Comparison of ENCODE assay signal across 22 mouse cellular contexts in genomic region chr7:75439570-75439969, GRCm38 (mm10). TPM values are rescaled to one million over a fixed set of nuclear protein-coding genes. Genes with fewer than 3 reads are reported as not detected.
A peak's percentile ranks its signal among the peaks of the same experiment; 100 is the strongest.
DNase-seq lines count a peak whose midpoint lies in the region; TF ChIP-seq lines count a peak whose summit lies in the region.
"Had no signal": no experiment of that assay in that cellular context is flagged by ENCODE, and none has a peak within 500 bp of the region (broad histone marks: within the 10 kb centered on the region; RNA-seq: fewer than 3 reads in every experiment).

No protein-coding gene starts in this region.

- no peak overlapping the region for H3K4me2 ChIP-seq in CH12.LX (ENCODE audit: insufficient read depth, low read depth, poor library complexity, severe bottlenecking)

- no peaks in the 10 kb centered on the region for H3K36me3 ChIP-seq in CH12.LX (replicated peaks in 1 of 2; ENCODE audit: control insufficient read depth in 1 of 2, insufficient read depth in 1 of 2, low read length in 1 of 2)
- H3K36me3 ChIP-seq in ES-E14 (ENCODE audit: control insufficient read depth, insufficient read depth, low read length, poor library complexity, severe bottlenecking) = no peaks in the 10 kb centered on the region
- peaks cover 0 to 5% of the 10 kb centered on the region in 2 experiments; a peak in 2 of 4 replicates for H3K36me3 ChIP-seq in MEL (ENCODE audit: control insufficient read depth in 1 of 2, insufficient read depth in 2 of 2, low read length in 2 of 2)
- H3K36me3 ChIP-seq: G1E had no signal

- TF ChIP-seq POLR2A in CH12.LX (IDR thresholded peaks at IDR 0.05; ENCODE audit: low read depth, low read length) = no peak
- no peak for TF ChIP-seq POLR2A in MEL (IDR thresholded peaks at IDR 0.05; ENCODE audit: control insufficient read depth in 1 of 2, insufficient read depth in 1 of 2, low read depth in 1 of 2, low read length in 2 of 2, poor library complexity in 1 of 2)

- no peak for TF ChIP-seq RAD21 in CH12.LX (IDR thresholded peaks at IDR 0.05; ENCODE audit: low read depth, low read length)
- no peak for TF ChIP-seq RAD21 in MEL (IDR thresholded peaks at IDR 0.05; ENCODE audit: low read depth, low read length)

- H3K4me3 ChIP-seq in CH12.LX (replicated peaks in 1 of 3; ENCODE audit: low read depth in 2 of 3, low read length in 2 of 3, poor library complexity in 1 of 3) (no peak overlapping the region), ES-E14 (ENCODE audit: insufficient read depth in 1 of 2, low read depth in 1 of 2, low read length in 2 of 2, poor library complexity in 1 of 2, severe bottlenecking in 1 of 2) (no peak overlapping the region), MEL (ENCODE audit: control insufficient read depth in 1 of 2, insufficient read depth in 1 of 2, low read depth in 2 of 2, low read length in 2 of 2) (no peak overlapping the region)

- in situ Hi-C loops in CH12.LX (cut with MboI; ENCODE audit: low pct_ligation_motif_present, low pct_unique_long_range_greater_than_20kb, low sequenced_read_pairs) (no loop called here), ES-E14 (cut with MboI; ENCODE audit: low sequenced_read_pairs in 2 of 2, unreplicated experiment in 2 of 2) (no loop called here)

- no peak for TF ChIP-seq EP300 in CH12.LX (IDR thresholded peaks at IDR 0.05; ENCODE audit: low read length)
- TF ChIP-seq EP300 in MEL (IDR thresholded peaks at IDR 0.05; ENCODE audit: low read depth in 1 of 2, low read length in 2 of 2) = no peak

- H3K27ac ChIP-seq in CH12.LX (ENCODE audit: insufficient read depth, low read depth) (no peak overlapping the region), ES-E14 (ENCODE audit: insufficient read depth, low read depth, low read length, poor library complexity, severe bottlenecking) (no peak overlapping the region), MEL (ENCODE audit: control insufficient read depth, low read depth, low read length) (no peak overlapping the region)

- TF ChIP-seq CTCF in CH12.LX (conservative IDR thresholded peaks at IDR 0.05 in 1 of 2, IDR thresholded peaks at IDR 0.05 in 1 of 2; ENCODE audit: low read depth in 2 of 2, low read length in 2 of 2) (no peak), MEL (IDR thresholded peaks at IDR 0.05 in 2 of 3, conservative IDR thresholded peaks at IDR 0.05 in 1 of 3; ENCODE audit: control insufficient read depth in 1 of 3, insufficient read depth in 1 of 3, low read depth in 2 of 3, low read length in 3 of 3, poor library complexity in 1 of 3, severe bottlenecking in 1 of 3) (no peak)

- H3K9ac ChIP-seq in CH12.LX (ENCODE audit: insufficient read depth, low read depth) (no peak overlapping the region), ES-E14 (ENCODE audit: insufficient read depth, low read depth, low read length, poor library complexity, severe bottlenecking) (no peak overlapping the region), MEL (ENCODE audit: control insufficient read depth, low read depth, low read length, poor library complexity, severe bottlenecking) (no peak overlapping the region)

- DNase-seq in CH12.LX (ENCODE audit: extremely low read depth) = no peak
- DNase-seq in ES-E14 (ENCODE audit: low read depth, low spot score) = no peak
- DNase-seq in MEL (ENCODE audit: low read depth, low spot score) = no peak
- DNase-seq in urinary bladder, postnatal 25 days (ENCODE audit: low spot score) = no peak
- no peak for DNase-seq in heart, postnatal 10 days
- no peak for DNase-seq in T-cell, adult 2 months (ENCODE audit: low spot score)
- DNase-seq: adrenal gland, adult 2 months; adrenal gland, adult 8-10 months; adrenal gland, postnatal 10 days; adrenal gland, postnatal 14 days; adrenal gland, postnatal 25 days; adrenal gland, postnatal 36 days; B cell, adult 2 months; cerebellum, adult 11 months; cerebellum, adult 11-12 months; cerebellum, adult 18-20 months; cerebellum, adult 2 months; cerebellum, adult 8-10 months; cerebellum, adult 9-10 months; cerebellum, adult 9-11 months had no signal

- H3K27me3 ChIP-seq in CH12.LX (replicated peaks) = no peaks in the 10 kb centered on the region
- peaks cover 0 to 3% of the 10 kb centered on the region in 2 experiments; a peak in 2 of 4 replicates for H3K27me3 ChIP-seq in MEL (ENCODE audit: control insufficient read depth in 1 of 2, insufficient read depth in 2 of 2, low read length in 2 of 2)
- H3K27me3 ChIP-seq: Patski had no signal

- dilution Hi-C loops in CH12.LX (cut with MboI; ENCODE audit: extremely low pct_ligation_motif_present, extremely low pct_unique_long_range_greater_than_20kb, low sequenced_read_pairs) = no loop called here

- H3K4me1 ChIP-seq in CH12.LX (ENCODE audit: control insufficient read depth in 1 of 2, insufficient read depth in 2 of 2) = peaks cover 0 to 15% of the 10 kb centered on the region in 2 experiments; a peak in 2 of 4 replicates
- H3K4me1 ChIP-seq in ES-E14 (ENCODE audit: control insufficient read depth in 2 of 2, insufficient read depth in 2 of 2, low read length in 2 of 2, poor library complexity in 1 of 2) = no peaks in the 10 kb centered on the region
- H3K4me1 ChIP-seq in MEL (ENCODE audit: control insufficient read depth in 1 of 2, insufficient read depth in 2 of 2, low read length in 2 of 2) = peaks cover 0 to 3% of the 10 kb centered on the region in 2 experiments; a peak in 2 of 4 replicates

- H3K79me2 ChIP-seq in CH12.LX (replicated peaks; ENCODE audit: control insufficient read depth, extremely low read depth, insufficient read depth, poor library complexity, severe bottlenecking) (no peaks in the 10 kb centered on the region), MEL (ENCODE audit: control insufficient read depth, insufficient read depth, low read length, poor library complexity) (no peaks in the 10 kb centered on the region)

- H3K9me3 ChIP-seq in CH12.LX (replicated peaks; ENCODE audit: low read length) = peaks cover 5% of the 10 kb centered on the region
- no peaks in the 10 kb centered on the region for H3K9me3 ChIP-seq in ES-E14 (ENCODE audit: control insufficient read depth, insufficient read depth, low read depth, low read length)
- H3K9me3 ChIP-seq in MEL (replicated peaks; ENCODE audit: insufficient read depth, low read length) = no peaks in the 10 kb centered on the region
- H3K9me3 ChIP-seq: G1E had no signal

- intact Hi-C loops in heart, postnatal 10 days (cut with DNase I) = no loop called here

TF ChIP-seq in CH12.LX, 34 proteins besides CTCF, POLR2A, EP300 and RAD21:
- TF ChIP-seq MEF2A (IDR thresholded peaks at IDR 0.05; ENCODE audit: borderline replicate concordance, low read depth, low read length) (no peak), KAT2A (IDR thresholded peaks at IDR 0.05; ENCODE audit: insufficient replicate concordance, low read length) (no peak), MAFK (IDR thresholded peaks at IDR 0.05; ENCODE audit: insufficient replicate concordance, low read length) (peak; percentile 94)
TF ChIP-seq in CH12.LX: peak in this region for 1.

TF ChIP-seq in ES-E14, 5 proteins besides CTCF, POLR2A, EP300 and RAD21:
- no peak for TF ChIP-seq ZNF384 (IDR thresholded peaks at IDR 0.05; ENCODE audit: low read depth, low read length)
- TF ChIP-seq MAFK (IDR thresholded peaks at IDR 0.05; ENCODE audit: insufficient read depth, low read depth, low read length) = peak; percentile 93
- no peak for TF ChIP-seq HCFC1 (IDR thresholded peaks at IDR 0.05; ENCODE audit: borderline replicate concordance, insufficient read depth, low read length)
- no peak for TF ChIP-seq CHD2 (IDR thresholded peaks at IDR 0.05; ENCODE audit: low read depth, low read length)
- TF ChIP-seq ZC3H11A (IDR thresholded peaks at IDR 0.05; ENCODE audit: borderline replicate concordance, low read depth, low read length) = no peak

TF ChIP-seq in MEL, 35 proteins besides CTCF, POLR2A, EP300 and RAD21:
- TF ChIP-seq GATA1 (IDR thresholded peaks at IDR 0.05; ENCODE audit: low read depth, low read length) (no peak), MAFK (IDR thresholded peaks at IDR 0.05; ENCODE audit: borderline replicate concordance, low read depth, low read length) (peak; percentile 87)

RNA-seq across cellular contexts. Expression of gene Akap13, which starts 15.8 kb away (rescaled TPM):
- 27.4 and 27.7 TPM in 2 replicates for total RNA-seq in CH12.LX (2012; rRNA removed)
- 10.2 and 11.4 TPM in 2 replicates for total RNA-seq in CH12.LX (2014; rRNA removed)
- 28.0 and 32.5 TPM in 2 replicates for polyA plus RNA-seq in CH12.LX (2012; ENCODE audit: insufficient read length, low read depth)
- total RNA-seq in ES-E14 (2012; rRNA removed) = 24.6 and 26.7 TPM in 2 replicates
- total RNA-seq in MEL (2012; rRNA removed) = 4.5 and 4.8 TPM in 2 replicates
- polyA plus RNA-seq in MEL (2012; ENCODE audit: insufficient read depth in 1 of 2, insufficient read length in 2 of 2, low read depth in 1 of 2, low replicate concordance in 2 of 2, missing spikeins in 1 of 2) = 1 to 10 TPM in 1 of 2 experiments, not detected in 1; 4.1 TPM
- total RNA-seq in heart, postnatal 10 days (2021) = 10 to 100 TPM; 94.0 to 95.4 TPM

Comparison
In these comparisons a context has a peak if more than half of its experiments do, and no peak if none do; other contexts are left out.
1. Of the 35 proteins assayed by ChIP-seq in both MEL and CH12.LX: peak only in MEL: none; only in CH12.LX: none; in both: MAFK; in neither: 34.